Mouse (Mus musculus): ENCODE measurements around the gene Dhrs3. TPM values are rescaled to one million over a fixed set of nuclear protein-coding genes. Genes with fewer than 3 reads are reported as not detected.

Dhrs3 gene
- polyA plus RNA-seq, 1 experiment from 2014 or later, result 114 TPM

- no peak for ATAC-seq (ENCODE audit: insufficient number of reproducible peaks, low FRiP score, low TSS enrichment, low read depth)
- Histone ChIP-seq H3K4me3 (no peak overlapping the region), H3K27me3 (no peaks in the 10 kb centered on the region), H3K27ac (peak overlapping the region; percentile 77), H3K9me3 (no peaks in the 10 kb centered on the region), H3K4me1 (peaks cover 58% of the 10 kb centered on the region), H3K36me3 (no peaks in the 10 kb centered on the region), H3K4me2 (no peak overlapping the region), H3K9ac (no peak overlapping the region)
- WGBS, result 58% methylated on average over 9 of the region's 9 CpGs
Measured at GRCm38 (mm10) chr4:144889505-144890301, 2.9 kb upstream of the Dhrs3 start.

GRCm38 (mm10) chr4:144890690-144891120 is 1.9 kb upstream of the Dhrs3 start:
- no peaks in the 10 kb centered on the region for H3K27me3 ChIP-seq
- no peak for ATAC-seq (ENCODE audit: insufficient number of reproducible peaks, low FRiP score, low TSS enrichment, low read depth)
- peak overlapping the region; percentile 93 for H3K27ac ChIP-seq
- no peak overlapping the region for H3K4me2 ChIP-seq
- no peak overlapping the region for H3K9ac ChIP-seq
- H3K4me1 ChIP-seq, result peaks cover 66% of the 10 kb centered on the region
- no peak overlapping the region for H3K4me3 ChIP-seq
- 7% methylated on average over 7 of the region's 7 CpGs for WGBS
- H3K9me3 ChIP-seq, result no peaks in the 10 kb centered on the region
- H3K36me3 ChIP-seq, result no peaks in the 10 kb centered on the region

- Histone ChIP-seq H3K27ac (peak overlapping the region; percentile 93), H3K4me1 (peaks cover 70% of the 10 kb centered on the region), H3K4me2 (peak overlapping the region; percentile 87), H3K4me3 (0 out of 2 replicates have a peak overlapping the region, but pooled peaks have one; percentile 70), H3K27me3 (no peaks in the 10 kb centered on the region), H3K9ac (no peak overlapping the region), H3K9me3 (no peaks in the 10 kb centered on the region), H3K36me3 (no peaks in the 10 kb centered on the region)
- 37% methylated on average over 10 of the region's 10 CpGs for WGBS
- no peak for ATAC-seq (ENCODE audit: insufficient number of reproducible peaks, low FRiP score, low TSS enrichment, low read depth)
Measured at GRCm38 (mm10) chr4:144891121-144891711, 1.4 kb upstream of the Dhrs3 start.

DNA sequence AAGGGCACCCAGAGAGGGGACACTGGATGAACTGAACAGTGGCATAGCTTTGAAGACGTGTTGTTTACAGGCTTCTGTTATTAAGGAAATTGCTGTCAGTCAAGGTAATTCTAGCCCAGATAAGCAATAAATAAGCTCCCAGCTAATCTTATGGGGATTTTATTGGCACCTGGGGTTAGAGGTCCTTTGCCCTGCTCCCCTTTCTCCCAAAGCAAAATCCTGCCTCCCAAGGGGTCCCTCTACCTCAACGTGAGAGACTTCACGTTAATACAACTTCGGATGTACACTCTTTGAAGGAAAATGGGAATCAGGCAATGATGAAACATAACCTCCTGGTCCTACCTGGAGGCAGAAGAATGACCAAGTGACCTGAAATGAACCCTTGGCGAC is 889 bp upstream of the Dhrs3 start:
- no peaks in the 10 kb centered on the region for H3K36me3 ChIP-seq
- peak overlapping the region; percentile 70 for H3K4me3 ChIP-seq
- ATAC-seq (ENCODE audit: insufficient number of reproducible peaks, low FRiP score, low TSS enrichment, low read depth), result no peak
- no peaks in the 10 kb centered on the region for H3K27me3 ChIP-seq
- H3K9ac ChIP-seq, result no peak overlapping the region
- no peaks in the 10 kb centered on the region for H3K9me3 ChIP-seq
- peaks cover 67% of the 10 kb centered on the region for H3K4me1 ChIP-seq
- peak overlapping the region; percentile 87 for H3K4me2 ChIP-seq
- H3K27ac ChIP-seq, result peak overlapping the region; percentile 93
- WGBS, result 18% methylated on average over 5 of the region's 5 CpGs

DNA sequence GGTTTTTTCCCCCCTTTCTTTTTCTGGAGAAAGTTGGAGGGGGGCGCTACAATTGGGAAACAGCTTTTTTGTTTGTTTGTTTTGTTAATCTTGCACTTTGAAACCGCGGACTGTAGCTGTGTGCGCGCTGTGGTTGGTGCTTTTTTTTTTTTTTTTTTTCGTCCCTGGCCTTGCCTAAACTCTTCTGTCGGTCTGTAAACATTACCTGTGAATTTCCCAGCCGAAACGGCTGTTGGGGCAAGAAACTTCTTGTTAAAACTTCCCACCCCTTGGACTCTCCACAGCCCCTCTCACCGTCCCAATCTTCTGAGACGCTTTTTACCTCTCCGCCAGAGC is 278 bp downstream of the Dhrs3 start:
- H3K9ac ChIP-seq, result peak overlapping the region; percentile 73
- no peaks in the 10 kb centered on the region for H3K36me3 ChIP-seq
- H3K27ac ChIP-seq, result peak overlapping the region; percentile 93
- under 1% methylated on average over 12 of the region's 12 CpGs for WGBS
- H3K9me3 ChIP-seq, result no peaks in the 10 kb centered on the region
- peak overlapping the region; percentile 87 for H3K4me2 ChIP-seq
- no peak for ATAC-seq (ENCODE audit: insufficient number of reproducible peaks, low FRiP score, low TSS enrichment, low read depth)
- peaks cover 63% of the 10 kb centered on the region for H3K4me1 ChIP-seq
- peak overlapping the region; percentile 70 for H3K4me3 ChIP-seq
- H3K27me3 ChIP-seq, result no peaks in the 10 kb centered on the region

DNA sequence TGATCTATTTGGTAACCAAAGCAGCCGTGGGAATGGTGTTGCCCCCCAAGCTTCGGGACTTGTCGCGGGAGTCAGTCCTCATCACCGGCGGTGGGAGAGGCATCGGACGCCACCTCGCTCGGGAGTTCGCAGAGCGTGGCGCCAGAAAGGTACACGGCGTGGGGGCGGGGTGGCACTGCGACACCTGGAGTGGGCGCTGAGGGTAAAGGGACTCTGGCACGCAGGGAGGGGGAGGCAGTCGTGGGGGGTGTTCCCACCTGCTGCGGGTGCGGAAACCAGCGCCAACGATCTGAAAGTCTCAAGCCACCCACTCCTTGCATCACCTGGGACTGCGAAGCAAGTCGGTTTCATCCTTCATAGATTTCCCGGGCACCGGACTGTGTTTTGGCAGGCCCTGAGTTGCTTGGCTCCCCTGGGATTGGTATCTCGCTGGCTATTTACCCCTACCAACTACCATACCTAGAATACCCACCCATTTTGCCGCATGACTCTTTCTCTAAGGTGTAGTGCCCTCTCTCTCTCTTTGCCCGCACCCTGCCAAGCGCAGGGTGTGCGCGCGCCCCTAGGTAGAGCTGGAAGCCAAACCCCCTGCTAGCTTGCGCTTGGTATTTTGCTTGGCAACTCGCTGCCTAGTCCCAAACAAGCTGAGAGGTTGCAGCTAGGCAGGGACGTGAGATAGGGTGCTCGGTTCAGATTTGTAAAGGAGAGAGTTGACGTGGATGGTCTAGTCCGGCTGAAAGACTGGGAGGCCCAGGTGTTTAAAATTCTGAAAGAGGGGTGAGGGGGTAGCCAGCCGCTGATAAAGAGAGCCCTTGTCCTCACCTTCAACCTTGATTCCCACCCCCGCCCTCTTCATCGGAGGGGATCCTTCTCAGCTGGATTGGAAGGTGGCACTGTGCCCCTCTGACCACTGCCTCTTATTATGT is 1.2 kb downstream of the Dhrs3 start:
- no peak for ATAC-seq (ENCODE audit: insufficient number of reproducible peaks, low FRiP score, low TSS enrichment, low read depth)
- H3K9ac ChIP-seq, result peak overlapping the region; percentile 73

DNA sequence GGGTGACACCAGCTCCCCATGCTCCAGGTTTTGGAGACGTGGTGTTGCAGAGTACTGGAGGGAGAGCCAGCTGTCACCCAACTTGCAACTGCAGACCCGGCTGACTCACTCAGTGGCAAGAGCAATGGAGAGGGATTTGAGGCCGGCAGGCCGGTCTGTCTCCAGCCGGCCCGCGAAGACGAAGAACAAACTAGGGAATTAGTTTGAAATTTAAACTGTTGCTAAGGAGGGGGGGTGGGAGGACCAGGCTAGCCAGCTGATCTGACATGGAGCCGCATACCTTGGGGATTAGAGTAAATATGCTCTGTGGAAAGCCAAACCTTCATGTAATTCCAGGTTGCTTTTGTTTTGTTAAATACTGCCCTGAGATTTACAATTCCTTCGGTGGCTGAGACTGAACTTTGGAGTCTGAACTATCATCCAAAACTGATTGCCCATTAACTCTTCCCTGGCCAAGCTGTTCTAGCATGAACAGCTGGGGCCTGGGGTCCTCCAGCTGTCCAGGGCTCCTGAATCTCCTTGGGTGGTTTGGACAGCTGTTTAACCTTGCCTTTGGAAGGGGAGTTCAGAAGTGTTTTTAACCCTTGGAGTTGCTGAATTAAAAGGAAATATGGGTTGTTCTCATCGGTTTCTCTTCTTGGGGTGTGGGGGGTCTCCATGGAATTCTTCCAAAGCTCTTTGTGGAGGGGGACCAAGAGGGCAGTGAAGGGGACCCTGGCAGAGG is 2.0 kb downstream of the Dhrs3 start:
- peaks cover 13% of the 10 kb centered on the region; the same call in 1 of the 2 replicates for H3K36me3 ChIP-seq
- peak overlapping the region; percentile 73 for H3K9ac ChIP-seq
- 4% methylated on average over 11 of the region's 11 CpGs for WGBS
- H3K4me2 ChIP-seq, result peak overlapping the region; percentile 87
- H3K4me3 ChIP-seq, result peak overlapping the region; percentile 70
- H3K9me3 ChIP-seq, result no peaks in the 10 kb centered on the region
- peaks cover 55% of the 10 kb centered on the region for H3K4me1 ChIP-seq
- peak overlapping the region; percentile 93 for H3K27ac ChIP-seq
- ATAC-seq (ENCODE audit: insufficient number of reproducible peaks, low FRiP score, low TSS enrichment, low read depth), result no peak
- H3K27me3 ChIP-seq, result no peaks in the 10 kb centered on the region

More for the DNA sequence above, 1.2 kb downstream of the Dhrs3 start:
- Histone ChIP-seq H3K4me2 (peak overlapping the region; percentile 87), H3K36me3 (peaks cover 7% of the 10 kb centered on the region; the same call in 1 of the 2 replicates), H3K4me3 (peak overlapping the region; percentile 70), H3K27me3 (no peaks in the 10 kb centered on the region), H3K27ac (peak overlapping the region; percentile 93), H3K4me1 (peaks cover 59% of the 10 kb centered on the region), H3K9me3 (no peaks in the 10 kb centered on the region)
- WGBS, result under 1% methylated on average over 43 of the region's 44 CpGs

- H3K4me1 ChIP-seq, result peaks cover 50% of the 10 kb centered on the region
- WGBS, result 4% methylated on average over 2 of the region's 2 CpGs
Measured at GRCm38 (mm10) chr4:144895211-144895590, 2.6 kb downstream of the Dhrs3 start.

GRCm38 (mm10) chr4:144896321-144896720 is 3.7 kb downstream of the Dhrs3 start:
- Histone ChIP-seq H3K4me3 (peak overlapping the region; percentile 13), H3K27ac (peak overlapping the region; percentile 62), H3K4me2 (peak overlapping the region; percentile 29), H3K27me3 (no peaks in the 10 kb centered on the region), H3K9me3 (no peaks in the 10 kb centered on the region), H3K4me1 (peaks cover 42% of the 10 kb centered on the region), H3K9ac (no peak overlapping the region), H3K36me3 (peaks cover 18% of the 10 kb centered on the region; the same call in 1 of the 2 replicates)
- 46% methylated on average over 3 of the region's 3 CpGs for WGBS
- no peak for ATAC-seq (ENCODE audit: insufficient number of reproducible peaks, low FRiP score, low TSS enrichment, low read depth)

More at GRCm38 (mm10) chr4:144895211-144895590, 2.6 kb downstream of the Dhrs3 start:
- H3K4me3 ChIP-seq, result peak overlapping the region; percentile 70
- no peaks in the 10 kb centered on the region for H3K27me3 ChIP-seq
- peak overlapping the region; percentile 73; the same call in 1 of the 2 replicates for H3K9ac ChIP-seq
- H3K36me3 ChIP-seq, result peaks cover 13% of the 10 kb centered on the region; the same call in 1 of the 2 replicates
- H3K4me2 ChIP-seq, result peak overlapping the region; percentile 87
- peak overlapping the region; percentile 93 for H3K27ac ChIP-seq
- ATAC-seq (ENCODE audit: insufficient number of reproducible peaks, low FRiP score, low TSS enrichment, low read depth), result no peak
- no peaks in the 10 kb centered on the region for H3K9me3 ChIP-seq

DNA sequence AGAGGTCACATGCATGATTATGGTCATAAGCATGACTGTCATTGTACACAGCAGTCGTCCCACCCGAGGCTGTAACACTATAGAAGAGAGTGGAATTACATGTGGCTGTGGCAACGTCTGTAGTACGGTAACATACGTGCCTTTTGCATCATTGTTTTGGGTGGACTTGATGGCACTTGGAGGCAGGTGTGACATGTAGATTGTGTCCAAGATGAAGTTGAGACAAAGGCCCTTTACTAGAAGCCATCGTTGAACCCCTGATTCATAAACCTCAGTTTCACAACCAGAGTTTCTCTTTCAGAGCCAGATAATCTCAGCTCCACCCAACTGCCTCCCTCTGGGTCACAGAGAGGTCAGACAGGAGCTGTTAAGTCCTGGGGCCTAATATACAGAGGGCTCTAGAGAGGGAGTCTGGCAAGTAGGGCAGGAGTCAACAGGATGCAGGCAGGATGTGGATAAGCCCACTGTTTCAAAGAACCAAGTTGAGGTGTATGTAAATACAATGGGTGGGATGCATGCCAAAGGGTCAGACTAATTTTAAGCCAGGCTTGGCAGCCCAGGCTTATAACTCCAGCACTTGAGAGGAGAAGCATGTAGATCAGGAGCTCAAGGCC is 5.5 kb downstream of the Dhrs3 start:
- ATAC-seq (ENCODE audit: insufficient number of reproducible peaks, low FRiP score, low TSS enrichment, low read depth), result no peak
- Histone ChIP-seq H3K36me3 (peaks cover 22% of the 10 kb centered on the region; the same call in 1 of the 2 replicates), H3K27ac (no peak overlapping the region), H3K9ac (no peak overlapping the region), H3K9me3 (no peaks in the 10 kb centered on the region), H3K27me3 (no peaks in the 10 kb centered on the region), H3K4me1 (peaks cover 37% of the 10 kb centered on the region), H3K4me2 (no peak overlapping the region), H3K4me3 (no peak overlapping the region)
- WGBS, result 53% methylated on average over 6 of the region's 6 CpGs

- no peak overlapping the region for H3K9ac ChIP-seq
- no peaks in the 10 kb centered on the region for H3K9me3 ChIP-seq
- no peak overlapping the region for H3K4me2 ChIP-seq
- no peak overlapping the region for H3K4me3 ChIP-seq
- H3K36me3 ChIP-seq, result peaks cover 22% of the 10 kb centered on the region; the same call in 1 of the 2 replicates
- H3K4me1 ChIP-seq, result peaks cover 33% of the 10 kb centered on the region
- H3K27me3 ChIP-seq, result no peaks in the 10 kb centered on the region
- ATAC-seq (ENCODE audit: insufficient number of reproducible peaks, low FRiP score, low TSS enrichment, low read depth), result no peak
- no peak overlapping the region for H3K27ac ChIP-seq
- 87% methylated on average over 2 of the region's 2 CpGs for WGBS
Measured at GRCm38 (mm10) chr4:144898737-144899136, 6.1 kb downstream of the Dhrs3 start.

Measured in limb, embryonic 15.5 days (tissue).